Mouse (Mus musculus): Measurements from ENCODE around the gene Tmem266. TPM values are rescaled to one million over a fixed set of nuclear protein-coding genes. Genes with fewer than 3 reads are reported as not detected.

The Tmem266 gene
- not detected for total RNA-seq (2023)

DNA sequence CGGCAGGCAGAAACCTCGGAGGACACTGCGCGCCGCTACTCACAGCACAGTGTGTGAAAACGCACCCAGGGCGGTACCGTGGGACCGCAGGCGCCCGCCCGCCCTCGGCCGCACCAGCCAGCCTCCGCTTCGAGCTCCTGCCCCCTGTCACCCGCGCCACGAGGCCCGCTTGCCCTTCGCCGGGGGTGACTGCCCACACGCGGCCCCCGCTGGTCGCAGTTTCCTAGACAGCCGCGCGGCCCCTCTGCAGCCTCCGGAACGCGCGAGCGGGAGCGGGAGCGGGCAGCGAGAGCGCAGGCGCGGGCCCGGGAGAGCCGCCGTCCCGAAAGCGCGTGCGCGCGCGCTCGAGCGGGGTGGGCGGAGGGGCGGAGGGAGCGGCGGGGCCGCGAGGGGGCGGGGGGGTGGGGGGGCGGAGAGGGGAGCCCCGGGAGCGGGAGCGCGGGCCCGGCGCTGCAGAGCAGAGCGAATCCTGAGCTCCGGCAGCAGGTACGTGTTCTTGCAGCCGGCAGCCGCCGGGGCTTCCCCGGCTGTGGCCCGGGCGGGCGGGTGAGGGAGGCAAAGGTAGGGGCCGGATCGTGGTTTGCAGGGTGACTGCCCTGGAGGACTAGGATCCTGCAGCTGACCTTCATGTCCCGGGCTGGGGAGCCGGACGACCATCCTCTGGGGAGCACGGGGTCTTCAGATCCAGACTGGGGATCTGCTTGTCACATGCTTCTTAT is at the start of gene Tmem266, which contains the start of gene Nrg4:
Tmem266 (plus strand) TSS at position 399 of the 719 bp plus-strand sequence.
Nrg4 (minus strand) TSS at position 330 of the 719 bp plus-strand sequence.

Other genes with a start within 250 kb of the Tmem266 start
- 31.7 TPM for gene Ube2q2, start 178.1 kb upstream of the Tmem266 start, total RNA-seq (2023)
- gene Fbxo22, start 118.0 kb upstream of the Tmem266 start, total RNA-seq (2023) = 36.4 TPM
- gene Nrg4, start 69 bp upstream of the Tmem266 start, total RNA-seq (2023) = 0.92 TPM
- 41.2 TPM for gene Etfa, start 185.3 kb downstream of the Tmem266 start, total RNA-seq (2023)
- not detected for gene Isl2, start 211.8 kb downstream of the Tmem266 start, total RNA-seq (2023)